Mouse (Mus musculus) right cerebral cortex, postnatal 10 days (tissue): ENCODE results near the gene Atrn.

Experiments used
- DNase-seq, 2 experiments: peaks; one replicate each; pipeline ENCODE4 v3.0.0; 2021; ENCODE audit warnings: low spot score in 2 of 2

Gene Atrn

DNA sequence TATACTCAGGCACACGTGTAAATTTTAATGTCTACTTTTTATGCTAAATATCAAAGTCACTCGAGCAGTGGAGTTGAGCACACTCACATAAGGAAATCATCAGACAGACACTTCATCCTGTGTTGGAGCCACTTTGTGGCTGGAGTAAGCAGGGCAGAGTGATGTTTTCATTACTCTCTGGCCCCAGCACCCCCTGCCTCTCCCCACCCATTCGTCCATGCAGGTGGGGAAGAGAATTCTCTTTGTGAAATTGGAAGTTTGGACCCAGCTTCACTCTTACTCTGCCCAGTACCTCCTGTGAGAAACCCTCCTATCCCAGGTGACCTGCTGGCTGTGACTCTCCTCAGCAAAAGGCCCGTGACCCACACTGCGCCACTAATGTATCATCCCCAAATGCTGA is 132.4 kb downstream of the Atrn start:
- no peak for DNase-seq

DNA sequence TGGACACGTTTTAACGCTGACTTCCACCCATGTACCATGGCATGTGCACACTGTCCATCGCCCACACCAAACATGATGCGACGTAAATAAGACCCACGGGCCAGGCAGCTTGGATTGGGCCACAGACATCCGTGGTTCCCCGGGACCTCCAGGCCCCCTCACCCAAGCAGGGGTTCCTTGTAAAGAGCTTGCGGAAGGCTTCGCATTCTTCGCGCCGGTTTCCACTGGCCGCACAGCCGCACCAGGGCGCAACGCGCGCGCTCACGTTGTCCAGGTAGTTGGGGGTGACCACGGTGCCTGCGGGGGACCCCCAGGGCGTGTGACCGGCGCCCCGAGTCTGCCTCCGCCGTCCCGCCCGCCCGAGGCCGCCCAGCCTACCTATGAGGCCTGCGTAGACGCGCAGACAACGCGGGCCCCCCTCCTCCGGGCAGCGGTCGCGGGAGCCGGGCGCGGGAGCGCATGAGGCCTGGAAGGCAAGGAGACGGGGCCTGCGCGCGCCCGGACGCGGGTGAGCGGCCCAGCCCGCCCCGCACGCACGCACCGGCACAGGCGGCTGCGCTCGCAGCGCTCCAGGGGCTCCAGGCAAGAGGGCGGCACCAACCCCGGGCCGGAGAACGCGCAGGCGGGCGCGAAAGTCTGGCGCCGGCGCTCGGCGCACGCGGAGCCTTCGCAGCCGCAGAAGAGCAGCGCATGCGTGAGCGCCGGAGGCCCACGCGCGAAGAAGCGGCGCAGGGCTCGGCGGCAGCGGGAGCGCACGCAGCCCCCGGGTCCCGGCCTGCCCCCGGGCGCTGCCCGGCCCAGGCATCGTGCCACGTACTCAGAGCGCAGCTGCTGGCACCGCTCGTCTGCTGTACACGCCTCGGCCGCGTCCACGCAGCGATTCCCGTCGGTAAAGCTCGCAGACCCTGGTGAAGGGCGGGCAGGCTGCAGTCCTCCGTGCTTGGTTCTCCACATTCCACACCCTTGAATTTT is 134.8 kb downstream of the Atrn start:
- DNase-seq, result peak; percentile 86 to 88

DNA sequence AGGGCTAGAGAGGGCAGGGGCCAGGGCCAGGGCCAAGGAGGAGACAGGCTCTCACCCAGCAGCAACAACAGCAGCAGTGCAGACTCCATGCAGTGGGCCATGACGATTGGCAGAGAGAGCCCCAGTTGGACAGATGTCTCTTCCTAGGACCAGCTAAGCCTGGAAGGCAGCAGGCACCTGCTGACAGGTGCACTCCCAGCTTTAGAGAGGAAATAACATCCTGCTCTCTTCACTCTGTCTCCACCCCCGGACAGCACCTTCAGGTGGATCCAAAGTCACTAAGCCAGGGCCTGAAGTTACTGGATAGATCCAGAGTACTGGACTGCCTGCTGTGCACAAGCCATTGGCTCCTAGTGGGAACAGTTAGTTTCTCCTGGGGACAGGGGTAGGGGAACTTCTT is 136.7 kb downstream of the Atrn start, which contains the start of gene Gfra4:
Gfra4 (minus strand) TSS at position 101 of the 400 bp plus-strand sequence.
- DNase-seq, result no peak

DNA sequence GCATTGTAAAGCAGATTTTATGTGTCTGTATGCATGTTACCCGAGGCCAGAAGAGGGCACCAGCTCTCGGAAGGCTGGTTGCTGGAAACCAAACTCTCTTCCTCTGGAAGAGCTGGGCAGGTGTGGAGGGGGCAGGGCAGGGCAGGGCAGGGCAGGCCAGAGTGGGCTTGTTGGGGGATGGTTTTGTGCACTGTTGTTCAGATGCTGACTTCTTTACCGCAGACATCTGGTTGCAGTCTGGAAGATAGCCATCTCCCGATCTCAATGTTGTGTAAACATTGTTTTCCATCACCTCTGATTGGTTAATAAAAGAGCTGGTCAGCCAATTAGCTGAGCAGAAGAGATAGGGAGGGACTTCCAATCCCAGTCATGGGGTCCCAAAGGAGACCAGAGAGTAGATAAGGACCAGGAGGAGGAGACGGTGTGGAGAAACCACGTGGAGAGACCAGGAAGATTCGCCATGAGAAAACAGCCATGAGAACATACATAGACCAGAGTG is 138.1 kb downstream of the Atrn start:
- no peak for DNase-seq

DNA sequence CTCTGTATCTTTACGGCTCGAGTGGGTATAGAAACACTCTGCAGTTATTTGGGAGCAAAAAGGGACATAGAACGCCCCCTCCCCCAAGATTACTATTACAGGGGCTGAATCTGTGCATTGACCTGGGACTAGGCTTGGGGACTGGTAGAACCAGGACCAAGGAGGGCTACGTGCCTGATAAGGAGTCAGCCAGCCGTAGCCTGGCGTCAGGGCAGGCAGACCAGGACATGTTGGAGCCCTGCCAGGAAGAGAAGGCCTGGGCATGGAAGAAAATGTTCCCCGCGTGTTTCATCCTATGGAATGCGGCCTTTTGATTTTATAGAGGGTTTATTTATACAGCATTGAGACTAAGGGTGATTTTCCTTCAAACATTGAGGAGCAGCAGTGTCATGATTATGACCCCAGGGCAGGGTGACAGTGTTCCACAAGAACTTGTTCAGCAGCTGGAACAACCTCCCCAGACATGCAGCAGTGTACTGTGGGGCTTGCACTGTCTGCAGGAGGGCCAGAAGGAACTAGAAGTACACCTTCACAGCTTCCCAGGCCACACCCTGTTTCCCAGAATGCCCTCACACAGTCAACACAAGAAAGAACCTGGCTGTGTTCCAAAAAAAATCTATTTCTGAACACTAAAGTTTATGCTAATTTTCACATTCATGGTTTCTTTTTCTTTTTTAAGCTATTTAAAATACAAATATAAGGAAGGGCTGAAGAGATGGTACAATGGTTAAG is 138.9 kb downstream of the Atrn start:
- DNase-seq, result peak in 1 of 2 experiments; percentile 28

DNA sequence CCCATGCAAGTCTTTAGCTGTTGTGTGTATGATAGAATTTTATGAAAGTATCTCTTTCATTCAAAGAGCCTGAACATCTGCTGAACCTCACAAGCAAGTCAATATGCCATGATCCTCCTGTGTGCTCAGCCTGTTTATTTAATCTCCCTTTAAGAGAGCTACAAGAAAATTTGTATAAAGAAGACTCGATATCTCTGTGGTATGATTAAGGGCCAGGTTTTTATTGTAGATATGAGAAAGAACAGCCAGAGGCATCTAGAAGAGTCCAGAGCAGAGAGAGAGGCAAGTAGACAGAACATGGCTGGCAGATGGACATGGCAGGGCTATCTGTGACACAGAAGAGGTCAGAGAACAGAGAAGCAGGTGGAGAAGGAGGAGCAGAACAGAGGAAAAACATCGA is 139.7 kb downstream of the Atrn start:
- no peak for DNase-seq

DNA sequence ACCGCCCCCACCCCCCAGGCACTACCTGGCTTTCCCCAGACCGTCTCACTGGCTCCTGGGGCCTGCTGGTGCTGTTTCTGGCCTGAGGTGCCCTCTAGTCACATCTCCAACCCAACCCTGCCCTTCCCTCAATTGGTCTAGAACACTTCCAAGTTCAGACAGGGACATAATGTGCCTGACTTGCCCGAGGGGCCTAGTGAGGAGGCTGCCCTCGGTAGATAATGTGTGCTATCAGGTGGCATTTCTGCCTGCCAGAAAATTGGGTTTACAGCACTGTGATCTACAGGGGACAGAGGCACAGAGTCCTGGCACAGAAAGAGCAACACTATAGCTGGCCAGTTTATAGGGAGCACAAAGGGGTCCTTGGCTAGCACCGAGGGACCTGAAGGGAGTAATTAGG is 145.7 kb downstream of the Atrn start:
- DNase-seq, result no peak

DNA sequence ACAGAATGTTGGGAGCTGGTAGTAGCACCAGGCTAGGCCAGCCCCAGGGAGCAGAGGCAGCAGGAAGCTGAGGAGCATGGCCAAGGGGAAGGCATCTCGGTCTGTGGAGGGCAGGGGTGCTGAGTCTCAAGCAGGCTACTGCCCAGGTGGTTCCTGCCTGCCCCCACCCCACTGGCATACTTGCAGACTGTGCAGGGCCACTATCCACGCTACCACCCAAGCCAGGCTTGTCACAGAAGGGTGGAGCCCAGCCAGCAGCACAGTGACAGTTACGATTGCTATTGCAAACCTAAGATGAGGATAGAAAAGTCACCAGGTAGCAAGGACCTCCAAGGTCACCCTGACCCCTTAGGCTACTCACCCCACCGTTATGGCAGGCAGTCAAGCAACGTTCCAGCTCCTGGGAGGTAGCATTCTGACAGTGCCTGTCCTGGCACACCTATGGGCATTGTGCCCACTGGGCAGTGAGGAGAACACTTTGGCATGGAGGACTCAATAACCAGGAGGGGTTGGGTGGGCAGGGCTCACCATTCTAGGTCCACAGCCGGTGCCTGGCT is 146.6 kb downstream of the Atrn start:
- no peak for DNase-seq

DNA sequence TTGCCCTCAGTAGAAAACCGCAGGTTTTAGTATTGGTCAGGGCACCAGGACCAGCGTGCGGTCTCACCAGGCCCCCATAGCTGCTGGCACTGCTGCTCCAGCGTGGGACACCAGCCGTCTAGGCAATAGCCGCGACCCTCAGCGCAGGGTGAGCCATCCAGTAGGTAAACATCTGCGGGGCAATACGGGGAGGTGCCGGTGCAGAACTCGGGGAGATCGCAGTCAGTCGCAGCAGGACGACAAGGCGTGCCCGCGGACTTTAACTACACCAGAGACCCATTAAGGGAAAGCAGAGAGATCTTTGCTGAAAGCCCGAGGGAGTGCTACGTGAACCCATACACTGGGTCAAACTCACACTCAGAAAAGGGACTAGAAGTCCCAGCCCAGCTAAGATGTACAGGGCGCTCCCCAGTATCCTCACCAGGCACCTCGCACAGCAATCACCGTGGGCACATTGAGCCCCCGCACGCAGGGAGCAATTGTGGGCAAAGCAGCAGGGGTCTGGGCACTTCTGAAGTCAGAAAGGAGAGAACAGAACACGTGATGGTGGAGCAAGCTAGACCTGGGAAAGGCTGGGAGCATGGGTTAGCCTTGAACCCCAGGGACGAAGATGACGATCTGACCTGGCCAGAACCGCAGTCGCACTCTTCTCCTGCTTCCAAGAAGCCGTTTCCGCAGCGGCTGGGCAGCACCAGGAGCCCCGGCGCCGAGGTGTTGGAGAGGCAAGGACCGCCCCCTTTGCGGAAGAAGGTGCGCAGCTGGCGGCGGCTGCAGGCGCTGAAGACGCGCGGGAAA is 147.8 kb downstream of the Atrn start:
- no peak for DNase-seq

DNA sequence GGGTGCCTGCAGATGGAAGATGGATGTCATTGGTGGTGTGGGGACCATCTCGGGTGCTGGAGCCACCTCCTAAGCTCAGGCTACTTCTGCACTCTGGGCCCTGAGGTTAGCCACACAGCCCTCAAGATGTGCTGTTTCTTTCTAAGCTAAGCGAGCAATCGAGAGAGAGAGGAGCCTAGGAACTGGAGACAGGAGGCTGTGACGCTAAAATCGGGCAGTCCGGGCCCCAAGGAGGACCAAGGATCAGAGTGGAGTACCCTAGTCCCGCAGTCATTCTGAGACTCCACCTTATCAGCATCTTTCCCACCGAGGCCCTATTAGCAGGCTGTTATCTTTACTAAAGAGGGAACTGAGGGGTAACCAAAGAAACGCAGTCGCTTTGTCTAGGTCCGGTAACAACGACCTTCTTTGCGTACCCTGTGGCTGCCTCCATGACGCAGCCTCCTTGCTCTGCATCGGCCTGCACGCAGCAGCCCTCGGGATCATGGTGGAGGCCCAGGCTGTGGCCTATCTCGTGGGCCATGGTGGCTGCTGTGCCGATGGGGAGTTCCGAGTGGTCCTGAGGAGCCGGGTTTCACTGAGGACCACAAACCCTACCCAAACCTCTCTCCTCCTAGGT is 148.5 kb downstream of the Atrn start:
- DNase-seq, result no peak

DNA sequence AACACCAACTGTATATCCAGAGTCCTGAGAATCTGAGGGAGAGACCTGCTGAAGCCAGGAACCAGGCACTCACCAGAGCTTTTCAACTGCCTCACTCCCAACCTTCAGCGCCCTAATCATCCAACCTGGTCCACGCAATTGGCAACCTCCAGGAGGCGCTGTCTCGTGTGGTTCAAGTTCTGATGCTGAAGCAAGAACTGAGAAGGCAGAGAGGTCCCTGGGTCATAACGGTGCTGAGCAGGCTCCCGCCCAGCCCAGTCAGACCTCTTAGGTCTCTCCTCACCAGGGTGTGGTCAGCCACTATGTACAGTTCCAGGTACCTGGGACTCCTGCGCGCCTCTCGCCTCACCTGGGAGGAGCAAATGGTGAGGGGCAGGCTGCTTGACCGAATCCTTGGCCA is 149.3 kb downstream of the Atrn start:
- peak in 1 of 2 experiments; percentile 61 for DNase-seq

DNA sequence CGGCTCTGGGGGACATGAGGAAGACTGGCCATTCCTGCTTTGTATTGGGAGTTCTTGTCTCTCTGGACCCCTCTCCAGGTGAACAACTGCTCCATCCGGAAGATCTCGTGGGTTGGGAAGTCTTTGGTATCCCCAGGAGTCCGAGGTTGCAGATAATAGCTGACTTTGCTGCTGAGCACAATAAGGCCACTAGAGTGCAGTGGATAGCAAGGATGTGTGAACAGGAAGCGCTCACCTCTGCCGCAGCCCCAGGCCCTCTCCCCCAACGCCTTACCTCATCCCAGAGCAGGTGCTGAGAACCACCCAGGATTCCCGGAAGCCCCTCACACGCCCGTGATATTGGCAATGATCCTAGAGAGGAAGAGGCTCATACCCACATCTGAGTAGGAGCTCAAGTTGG is 149.9 kb downstream of the Atrn start:
- DNase-seq, result no peak

DNA sequence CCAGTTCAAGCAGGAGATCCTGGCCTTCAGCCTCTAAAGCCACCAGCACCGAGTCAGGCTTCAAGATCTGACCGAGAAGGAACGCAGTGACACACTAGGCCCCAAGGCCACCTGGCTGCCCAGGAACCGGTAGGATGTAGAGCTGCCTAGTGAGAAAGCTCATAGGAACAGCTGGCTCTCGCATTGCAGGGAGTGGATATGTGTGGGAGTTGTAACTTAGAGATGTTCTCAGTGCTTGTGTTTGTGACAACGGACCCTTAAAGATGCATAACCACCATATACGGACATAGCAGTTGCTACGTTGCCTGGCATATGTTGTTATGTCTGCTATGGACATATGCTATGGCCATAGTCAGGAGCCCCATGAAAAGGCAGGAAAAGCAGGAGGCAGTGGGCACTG is 152.4 kb downstream of the Atrn start:
- no peak for DNase-seq

DNA sequence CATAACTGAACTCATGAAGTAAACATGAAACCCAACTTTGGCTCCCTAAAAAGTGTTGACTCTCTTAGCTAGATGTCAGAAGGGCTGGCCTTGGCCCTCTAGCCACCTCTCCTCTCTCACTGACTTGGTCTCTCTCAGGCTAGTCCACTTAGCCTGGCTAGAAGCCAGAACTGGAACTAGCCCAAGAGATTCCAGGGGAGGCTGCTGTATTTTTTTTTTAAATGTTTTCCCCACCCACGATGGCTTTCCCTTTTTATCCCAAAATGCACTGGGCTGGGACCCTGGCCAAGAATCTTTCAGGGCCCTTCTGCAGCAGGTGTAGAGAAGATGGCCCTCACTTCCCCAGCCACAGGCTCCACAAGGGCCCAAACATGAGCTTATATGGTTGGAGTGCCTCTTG is 153.1 kb downstream of the Atrn start:
- no peak for DNase-seq

DNA sequence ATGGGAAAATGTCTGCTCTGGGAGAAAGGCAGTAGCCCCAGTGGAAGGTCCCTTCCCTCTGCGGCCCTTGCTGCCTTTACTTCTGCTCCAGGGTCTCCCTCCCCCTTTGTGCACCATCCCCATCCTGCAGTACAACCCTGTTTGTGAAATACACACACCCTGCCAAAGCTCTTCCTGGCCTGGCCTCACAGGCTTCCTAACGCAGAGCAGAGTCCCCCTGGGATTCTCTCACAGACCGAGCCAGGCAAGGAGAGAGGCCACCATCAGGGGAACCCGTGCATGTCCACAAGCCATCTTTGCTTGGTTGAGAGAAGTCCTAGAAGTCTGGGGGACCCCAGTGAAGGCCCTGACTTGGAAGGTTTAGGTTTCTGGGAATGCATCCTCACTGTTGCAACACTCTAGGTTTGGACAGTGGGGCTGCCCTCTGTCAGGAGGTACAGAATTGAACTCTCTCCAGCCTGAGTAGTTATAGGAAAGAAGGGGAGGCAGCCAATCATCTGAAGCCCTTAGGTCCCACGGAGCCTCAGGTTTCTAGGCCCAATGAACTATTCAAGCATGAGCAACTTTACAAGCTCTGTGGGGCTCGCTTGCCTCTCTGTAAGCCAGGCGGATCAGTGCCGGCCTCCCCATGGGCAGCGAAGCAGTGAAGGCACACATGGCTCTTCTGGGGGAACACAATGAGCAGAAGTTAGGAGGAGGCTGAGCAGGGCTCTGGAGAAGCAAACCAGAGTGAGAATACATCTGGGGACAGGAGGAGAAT is 153.7 kb downstream of the Atrn start:
- no peak for DNase-seq

DNA sequence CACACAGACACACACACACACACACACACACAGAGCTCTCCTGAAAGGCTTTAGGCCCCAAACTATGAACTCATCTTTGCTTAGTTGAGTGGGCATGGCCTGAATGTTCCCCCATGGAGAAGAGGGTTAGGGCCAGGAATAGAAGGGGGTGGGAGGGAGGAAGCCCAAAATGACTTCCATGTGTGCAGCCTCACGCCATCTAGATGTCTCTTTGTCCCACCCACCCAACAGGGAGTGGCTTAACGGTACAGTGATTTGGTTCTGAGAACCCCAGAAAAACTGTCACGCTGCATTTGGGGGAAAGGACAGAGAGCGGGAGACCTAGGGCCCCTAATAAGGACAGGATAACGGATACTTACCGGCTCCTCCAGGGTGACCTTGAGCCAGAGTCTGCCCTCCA is 154.5 kb downstream of the Atrn start:
- no peak for DNase-seq

DNA sequence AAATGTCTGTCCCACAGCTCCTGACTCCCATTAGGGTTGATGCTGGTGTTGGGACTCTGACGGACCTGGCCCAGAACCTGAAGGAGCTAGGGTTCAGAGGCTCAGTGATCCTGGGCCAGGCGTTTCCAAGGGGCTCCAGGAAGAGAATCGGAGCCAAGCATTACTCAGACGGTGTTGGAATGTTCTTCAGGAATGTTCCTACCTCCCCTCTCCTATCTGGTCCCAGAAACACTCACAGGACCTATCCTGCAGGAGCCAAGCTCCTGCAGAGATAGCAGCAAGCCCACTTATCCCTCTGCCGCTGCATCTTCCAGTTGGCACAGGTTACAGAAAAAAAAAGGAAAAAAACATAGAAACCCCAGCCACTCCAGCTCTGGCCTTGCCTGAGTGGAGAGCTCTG is 155.3 kb downstream of the Atrn start:
- DNase-seq, result no peak

DNA sequence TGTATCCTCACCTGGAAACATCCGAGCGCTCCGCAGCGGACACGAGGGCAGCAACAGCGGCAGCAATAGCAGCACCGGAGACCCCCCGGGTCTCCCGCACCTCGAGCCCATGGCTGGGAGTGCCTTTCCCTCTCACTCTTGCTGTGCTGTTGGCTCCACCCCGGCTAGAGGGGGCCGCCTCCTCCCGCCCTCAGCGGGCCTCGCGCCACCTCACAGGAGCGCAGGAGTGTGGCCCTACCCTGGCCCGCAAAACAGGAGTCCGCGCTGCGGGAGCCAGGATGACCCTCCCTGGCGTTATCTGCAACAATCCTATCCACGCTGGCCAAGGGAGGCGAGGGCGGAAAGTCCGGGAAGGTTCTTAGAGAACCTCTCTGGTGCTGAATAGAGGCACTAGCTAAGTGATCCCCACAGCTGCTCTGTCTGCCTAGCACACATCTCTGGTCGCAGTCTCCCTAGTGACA is 157.1 kb downstream of the Atrn start, which contains the start of gene Adam33:
Adam33 (minus strand) TSS at position 411 of the 461 bp plus-strand sequence.
- no peak for DNase-seq

DNA sequence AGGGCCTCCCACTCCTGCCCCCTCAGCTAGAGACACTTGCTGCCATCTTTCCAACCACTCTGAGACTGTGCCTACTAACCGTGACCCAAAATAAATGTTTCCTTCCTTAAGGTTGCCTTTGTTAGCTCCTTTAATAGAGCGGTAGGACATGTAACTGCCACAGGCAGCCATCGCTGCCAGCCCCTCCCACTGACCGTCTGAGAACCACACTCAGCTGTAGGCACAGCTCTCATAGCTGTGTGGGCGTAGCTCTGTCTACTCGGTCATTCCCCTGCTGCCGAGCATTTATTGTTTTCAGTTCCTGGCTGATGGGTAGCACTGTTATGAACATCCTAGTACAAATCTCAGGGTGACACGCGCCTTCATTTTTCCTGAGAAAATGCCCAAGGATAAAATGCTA is 160.0 kb downstream of the Atrn start:
- no peak for DNase-seq

DNA sequence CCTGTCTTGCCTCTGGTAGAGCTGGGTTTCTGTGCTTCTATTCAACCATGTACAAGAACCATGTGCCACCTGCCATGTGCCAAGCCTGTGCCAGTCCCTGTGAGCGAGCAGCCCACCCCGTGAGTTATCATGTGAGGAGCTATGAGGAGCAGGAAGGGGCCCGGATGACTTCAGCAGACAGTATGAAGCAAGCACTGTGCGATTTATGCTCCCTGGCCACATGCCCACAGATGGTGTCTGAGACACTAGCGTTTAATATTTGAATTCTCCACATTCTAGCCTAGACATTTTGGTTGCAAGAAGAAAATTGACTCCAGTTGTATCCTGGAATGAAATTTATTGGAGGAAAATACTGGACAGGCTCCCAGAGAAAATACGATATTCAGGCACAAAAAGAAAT is 161.2 kb downstream of the Atrn start:
- DNase-seq, result peak in 1 of 2 experiments; percentile 50
